Mouse (Mus musculus): Measurements from ENCODE around the gene Hist1h1d. TPM values are rescaled to one million over a fixed set of nuclear protein-coding genes. Genes with fewer than 3 reads are reported as not detected.

Gene Hist1h1d
- polyA plus RNA-seq (2012): 0.77 and 1.7 TPM in 2 replicates

DNA sequence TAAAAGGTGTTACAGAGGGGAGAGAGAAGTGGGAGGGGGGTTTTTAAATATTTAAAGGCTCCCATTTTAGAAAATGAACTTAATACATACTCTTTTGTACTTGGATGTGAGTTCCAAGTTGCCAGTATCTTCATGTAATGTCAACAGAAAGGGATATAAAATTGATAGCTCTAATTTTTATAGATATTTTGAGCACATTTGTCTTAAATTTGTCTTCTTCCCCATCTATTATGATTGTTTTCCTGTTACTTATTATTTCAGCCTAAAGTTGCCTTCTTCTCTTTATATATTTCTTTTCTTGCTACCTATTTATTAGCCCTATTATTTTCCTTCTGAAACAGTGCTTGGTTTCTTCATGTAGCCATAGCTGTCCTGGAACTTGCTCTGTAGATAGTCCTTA lies at the start of gene Hist1h1d:
Gene Hist1h1d (plus strand): TSS at position 301 of the 400 bp plus-strand sequence.

DNA sequence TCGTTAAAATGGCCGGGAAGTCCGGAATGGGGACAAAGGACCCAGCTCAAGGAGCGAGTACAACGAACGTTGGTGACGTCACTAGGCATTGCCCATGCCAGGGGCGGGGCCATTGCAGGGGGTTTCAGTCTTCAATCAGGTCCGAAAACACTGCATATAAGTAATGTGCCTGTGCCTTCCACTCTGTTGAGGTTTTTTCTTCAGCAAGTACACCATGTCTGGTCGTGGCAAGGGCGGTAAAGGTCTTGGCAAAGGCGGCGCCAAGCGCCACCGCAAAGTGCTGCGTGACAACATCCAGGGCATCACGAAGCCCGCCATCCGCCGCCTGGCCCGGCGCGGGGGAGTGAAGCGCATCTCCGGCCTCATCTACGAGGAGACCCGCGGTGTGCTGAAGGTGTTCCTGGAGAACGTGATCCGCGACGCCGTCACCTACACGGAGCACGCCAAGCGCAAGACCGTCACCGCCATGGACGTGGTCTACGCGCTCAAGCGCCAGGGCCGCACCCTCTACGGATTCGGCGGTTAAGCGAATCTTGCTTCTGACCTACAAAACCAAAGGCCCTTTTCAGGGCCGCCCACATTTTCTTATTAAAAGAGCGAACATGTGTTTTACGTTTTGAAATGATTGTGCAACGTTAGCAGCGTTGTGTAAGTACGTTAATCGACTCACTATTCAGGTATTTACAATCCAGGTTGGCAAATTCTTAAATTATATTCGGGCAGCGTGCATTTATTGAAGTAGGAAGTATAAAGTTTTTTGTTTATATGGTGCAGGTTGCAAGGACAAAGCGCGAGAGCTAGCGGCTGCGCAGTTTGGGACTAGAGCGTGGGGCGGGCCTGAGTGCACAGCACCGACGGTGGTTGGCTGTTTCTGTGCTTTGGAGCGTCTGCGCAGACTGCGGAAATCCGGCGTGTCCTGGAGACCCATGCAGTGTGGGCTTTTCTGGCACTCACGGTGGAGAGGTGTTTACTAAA lies 21.9 kb upstream of the Hist1h1d start, which contains the start of gene Hist1h4h:
Gene Hist1h4h (plus strand): TSS at position 150 of the 975 bp plus-strand sequence.

DNA sequence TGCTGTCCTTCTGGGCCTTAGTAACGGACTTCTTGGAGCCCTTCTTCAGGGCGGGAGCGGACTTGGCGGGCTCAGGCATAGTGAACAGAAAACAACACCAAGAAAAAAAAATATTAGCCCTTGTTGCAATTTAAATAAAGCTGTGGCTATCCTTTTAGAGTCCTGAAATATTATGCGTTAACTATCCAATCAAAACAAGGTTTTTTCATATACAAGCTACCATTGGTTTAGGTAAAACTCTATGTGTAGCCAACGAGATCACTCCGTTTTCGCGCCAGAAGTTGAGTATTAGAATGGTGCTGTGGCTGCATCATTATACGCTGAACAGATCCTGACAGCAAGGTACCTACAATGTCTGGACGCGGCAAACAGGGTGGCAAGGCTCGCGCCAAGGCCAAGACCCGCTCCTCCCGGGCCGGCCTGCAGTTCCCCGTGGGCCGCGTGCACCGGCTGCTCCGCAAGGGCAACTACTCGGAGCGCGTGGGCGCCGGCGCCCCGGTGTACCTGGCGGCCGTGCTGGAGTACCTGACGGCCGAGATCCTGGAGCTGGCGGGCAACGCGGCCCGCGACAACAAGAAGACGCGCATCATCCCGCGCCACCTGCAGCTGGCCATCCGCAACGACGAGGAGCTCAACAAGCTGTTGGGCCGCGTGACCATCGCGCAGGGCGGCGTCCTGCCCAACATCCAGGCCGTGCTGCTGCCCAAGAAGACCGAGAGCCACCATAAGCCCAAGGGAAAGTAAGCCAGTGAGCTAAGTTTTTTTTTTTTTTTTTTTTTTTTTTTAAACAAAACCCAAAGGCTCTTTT lies 19.3 kb upstream of the Hist1h1d start, which contains the start of gene Hist1h2af:
Gene Hist1h2af (plus strand): TSS at position 347 of the 808 bp plus-strand sequence.

DNA sequence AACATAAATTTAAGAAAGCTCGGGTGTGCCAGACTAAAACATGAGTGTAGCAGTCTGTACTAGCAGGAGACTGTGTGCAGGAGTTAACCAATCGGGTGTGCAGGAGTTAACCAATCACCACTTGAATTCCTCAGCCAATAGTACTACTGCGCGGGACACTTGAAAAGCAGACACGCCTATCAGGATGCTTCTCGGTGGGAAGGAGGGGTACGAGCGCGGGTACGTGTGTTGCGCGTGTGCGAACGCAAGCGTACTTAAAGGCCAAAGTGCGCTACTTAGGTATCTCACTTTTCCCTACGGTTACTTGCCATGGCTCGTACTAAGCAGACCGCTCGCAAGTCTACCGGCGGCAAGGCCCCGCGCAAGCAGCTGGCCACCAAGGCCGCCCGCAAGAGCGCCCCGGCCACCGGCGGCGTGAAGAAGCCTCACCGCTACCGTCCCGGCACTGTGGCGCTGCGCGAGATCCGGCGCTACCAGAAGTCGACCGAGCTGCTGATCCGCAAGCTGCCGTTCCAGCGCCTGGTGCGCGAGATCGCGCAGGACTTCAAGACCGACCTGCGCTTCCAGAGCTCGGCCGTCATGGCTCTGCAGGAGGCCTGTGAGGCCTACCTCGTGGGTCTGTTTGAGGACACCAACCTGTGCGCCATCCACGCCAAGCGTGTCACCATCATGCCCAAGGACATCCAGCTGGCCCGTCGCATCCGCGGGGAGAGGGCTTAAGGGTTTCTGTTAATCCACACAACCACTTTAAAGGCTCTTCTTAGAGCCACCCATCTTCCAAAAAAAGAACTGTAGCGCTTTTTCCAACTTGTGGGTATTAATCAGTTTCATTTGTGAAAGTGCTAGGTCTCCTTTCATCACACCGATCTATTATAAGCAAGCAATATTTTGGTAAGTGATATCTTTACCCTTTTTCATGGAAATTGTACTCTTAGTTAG lies 17.7 kb upstream of the Hist1h1d start, which contains the start of gene Hist1h3g:
Gene Hist1h3g (plus strand): TSS at position 286 of the 939 bp plus-strand sequence.

DNA sequence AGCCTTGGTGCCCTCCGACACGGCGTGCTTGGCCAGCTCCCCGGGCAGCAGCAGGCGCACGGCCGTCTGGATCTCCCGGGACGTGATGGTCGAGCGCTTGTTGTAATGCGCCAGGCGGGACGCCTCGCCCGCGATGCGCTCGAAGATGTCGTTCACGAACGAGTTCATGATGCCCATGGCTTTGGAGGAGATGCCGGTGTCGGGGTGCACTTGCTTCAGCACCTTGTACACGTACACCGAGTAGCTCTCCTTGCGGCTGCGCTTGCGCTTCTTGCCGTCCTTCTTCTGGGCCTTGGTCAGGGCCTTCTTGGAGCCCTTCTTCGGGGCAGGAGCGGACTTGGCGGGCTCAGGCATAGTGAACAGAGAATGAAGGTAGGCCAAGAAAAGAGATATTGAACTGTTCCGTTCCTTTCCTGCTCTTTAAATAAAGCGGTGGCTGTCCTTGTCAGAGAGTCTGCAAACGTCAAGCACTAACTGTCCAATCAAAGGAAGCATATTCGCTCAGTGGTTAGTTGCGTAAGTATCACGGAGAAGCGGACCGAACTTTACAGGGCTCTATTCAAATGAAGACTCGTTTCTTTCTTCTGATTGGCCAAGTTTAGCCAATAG lies 10.0 kb upstream of the Hist1h1d start, which contains the start of gene Hist1h2bh:
Gene Hist1h2bh (minus strand): TSS at position 394 of the 609 bp plus-strand sequence.

DNA sequence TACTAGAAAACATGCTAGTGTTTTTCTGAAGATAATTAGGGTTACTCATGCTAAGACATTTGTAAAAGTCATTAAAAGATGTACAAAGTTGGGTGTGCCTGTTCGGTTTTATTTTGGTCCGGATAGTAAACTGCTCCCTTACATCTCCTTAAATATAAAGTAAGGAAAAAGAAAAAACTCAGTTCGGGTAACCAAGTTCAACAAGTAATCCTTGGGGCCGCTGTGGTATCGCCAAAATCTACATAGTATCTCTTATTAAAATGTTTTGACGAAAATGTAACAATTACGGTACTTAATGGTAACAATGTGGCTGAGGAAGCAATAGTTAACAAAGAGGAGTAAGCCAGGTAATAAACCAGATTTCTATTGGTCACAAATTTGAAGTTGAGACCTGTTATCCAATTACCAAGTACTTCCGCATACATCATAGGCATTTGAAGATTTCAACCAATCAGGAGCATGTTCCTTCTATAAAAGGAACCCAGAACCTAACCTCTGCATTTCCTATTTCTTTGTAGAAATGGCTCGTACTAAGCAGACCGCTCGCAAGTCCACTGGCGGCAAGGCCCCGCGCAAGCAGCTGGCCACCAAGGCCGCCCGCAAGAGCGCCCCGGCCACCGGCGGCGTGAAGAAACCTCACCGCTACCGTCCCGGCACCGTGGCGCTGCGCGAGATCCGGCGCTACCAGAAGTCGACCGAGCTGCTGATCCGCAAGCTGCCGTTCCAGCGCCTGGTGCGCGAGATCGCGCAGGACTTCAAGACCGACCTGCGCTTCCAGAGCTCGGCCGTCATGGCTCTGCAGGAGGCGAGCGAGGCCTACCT lies 8.9 kb upstream of the Hist1h1d start, which contains the start of gene Hist1h3f:
Gene Hist1h3f (plus strand): TSS at position 88 of the 822 bp plus-strand sequence.

DNA sequence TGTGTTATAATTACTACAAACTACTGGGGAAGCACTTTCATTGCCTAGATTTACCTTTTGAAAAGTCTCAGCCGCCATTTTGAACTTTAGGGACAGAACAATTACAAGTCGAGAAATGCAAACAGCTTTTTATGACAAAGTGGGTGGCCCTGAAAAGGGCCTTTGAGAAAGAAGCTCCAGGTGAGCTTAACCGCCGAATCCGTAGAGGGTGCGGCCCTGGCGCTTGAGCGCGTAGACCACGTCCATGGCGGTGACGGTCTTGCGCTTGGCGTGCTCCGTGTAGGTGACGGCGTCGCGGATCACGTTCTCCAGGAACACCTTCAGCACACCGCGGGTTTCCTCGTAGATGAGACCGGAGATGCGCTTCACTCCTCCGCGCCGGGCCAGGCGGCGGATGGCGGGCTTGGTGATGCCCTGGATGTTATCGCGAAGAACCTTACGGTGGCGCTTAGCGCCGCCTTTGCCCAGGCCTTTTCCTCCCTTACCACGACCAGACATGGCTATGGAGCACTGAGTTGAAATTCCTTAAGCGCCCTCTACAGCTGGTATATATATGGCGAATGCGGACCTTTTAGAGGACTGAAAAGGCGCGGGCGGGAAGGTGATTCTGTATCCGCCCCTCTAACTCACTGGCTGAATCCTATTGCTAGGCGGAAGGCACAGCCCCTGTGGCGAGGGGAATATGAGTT lies 1.8 kb upstream of the Hist1h1d start, which contains the start of gene Hist1h4f:
Gene Hist1h4f (minus strand): TSS at position 503 of the 689 bp plus-strand sequence.

DNA sequence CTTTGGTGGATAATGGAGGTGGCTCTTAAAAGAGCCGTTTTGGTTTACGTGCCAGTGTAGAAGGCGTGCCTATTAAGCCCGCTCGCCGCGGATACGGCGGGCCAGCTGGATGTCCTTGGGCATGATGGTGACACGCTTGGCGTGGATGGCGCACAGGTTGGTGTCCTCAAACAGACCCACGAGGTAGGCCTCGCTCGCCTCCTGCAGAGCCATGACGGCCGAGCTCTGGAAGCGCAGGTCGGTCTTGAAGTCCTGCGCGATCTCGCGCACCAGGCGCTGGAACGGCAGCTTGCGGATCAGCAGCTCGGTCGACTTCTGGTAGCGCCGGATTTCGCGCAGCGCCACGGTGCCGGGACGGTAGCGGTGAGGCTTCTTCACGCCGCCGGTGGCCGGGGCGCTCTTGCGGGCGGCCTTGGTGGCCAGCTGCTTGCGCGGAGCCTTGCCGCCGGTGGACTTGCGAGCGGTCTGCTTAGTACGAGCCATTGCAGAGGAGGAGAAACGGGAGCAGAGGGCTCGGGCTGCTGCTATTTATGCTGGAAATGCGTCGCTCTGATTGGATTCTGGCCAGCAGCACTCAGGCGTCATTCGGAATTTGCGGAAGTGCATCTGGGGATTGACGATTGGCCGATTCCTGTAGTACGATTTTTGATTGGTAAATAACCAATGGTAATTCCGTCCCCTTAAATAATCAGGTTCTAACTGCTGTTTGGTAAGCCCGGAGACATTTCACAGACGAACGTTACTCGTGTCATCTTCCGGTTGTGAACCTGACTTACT lies 9.0 kb downstream of the Hist1h1d start, which contains the start of gene Hist1h3e:
Gene Hist1h3e (minus strand): TSS at position 487 of the 777 bp plus-strand sequence.

DNA sequence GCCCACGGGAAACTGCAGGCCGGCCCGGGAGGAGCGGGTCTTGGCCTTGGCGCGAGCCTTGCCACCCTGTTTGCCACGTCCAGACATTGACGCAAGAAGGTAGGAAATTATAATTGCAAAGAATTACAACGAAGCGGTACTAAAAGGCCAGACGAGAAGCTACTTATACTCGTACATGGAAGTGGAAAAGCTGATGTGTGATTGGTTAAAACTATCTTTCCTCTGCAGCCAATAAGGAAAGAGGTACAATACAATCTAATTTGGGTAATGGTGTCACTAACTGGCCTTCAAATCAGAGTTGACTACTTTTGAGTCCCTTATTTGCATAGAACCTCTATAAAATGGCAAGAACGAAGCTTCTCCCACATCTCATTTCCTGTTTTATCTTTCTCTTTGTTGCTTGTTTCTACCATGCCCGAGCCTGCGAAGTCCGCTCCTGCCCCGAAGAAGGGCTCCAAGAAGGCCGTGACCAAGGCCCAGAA lies 18.0 kb downstream of the Hist1h1d start, which contains the start of the genes Hist1h2ae and Hist1h2bg:
Gene Hist1h2ae (minus strand): TSS at position 199 of the 482 bp plus-strand sequence.
Gene Hist1h2bg (plus strand): TSS at position 375 of the 482 bp plus-strand sequence.

DNA sequence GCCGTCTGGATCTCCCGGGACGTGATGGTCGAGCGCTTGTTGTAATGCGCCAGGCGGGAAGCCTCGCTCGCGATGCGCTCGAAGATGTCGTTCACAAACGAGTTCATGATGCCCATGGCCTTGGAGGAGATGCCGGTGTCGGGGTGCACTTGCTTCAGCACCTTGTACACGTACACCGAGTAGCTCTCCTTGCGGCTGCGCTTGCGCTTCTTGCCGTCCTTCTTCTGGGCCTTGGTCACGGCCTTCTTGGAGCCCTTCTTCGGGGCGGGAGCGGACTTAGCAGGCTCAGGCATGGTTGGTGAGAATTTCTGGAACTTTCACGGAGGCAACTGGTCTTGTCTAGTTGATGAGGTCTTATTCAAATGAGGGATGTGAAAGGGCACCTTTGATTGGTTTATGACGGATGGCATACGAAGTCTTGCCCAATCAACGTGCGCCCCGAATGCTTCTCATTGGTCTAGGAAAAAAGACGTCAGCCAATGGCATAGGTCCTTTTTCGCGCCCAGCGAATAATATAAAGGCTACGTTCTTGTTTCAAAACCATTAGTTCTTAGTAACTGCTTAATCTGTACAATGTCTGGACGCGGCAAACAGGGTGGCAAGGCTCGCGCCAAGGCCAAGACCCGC lies 20.9 kb downstream of the Hist1h1d start, which contains the start of the genes Hist1h2bf and Hist1h2ad:
Gene Hist1h2bf (minus strand): TSS at position 299 of the 627 bp plus-strand sequence.
Gene Hist1h2ad (plus strand): TSS at position 484 of the 627 bp plus-strand sequence.

DNA sequence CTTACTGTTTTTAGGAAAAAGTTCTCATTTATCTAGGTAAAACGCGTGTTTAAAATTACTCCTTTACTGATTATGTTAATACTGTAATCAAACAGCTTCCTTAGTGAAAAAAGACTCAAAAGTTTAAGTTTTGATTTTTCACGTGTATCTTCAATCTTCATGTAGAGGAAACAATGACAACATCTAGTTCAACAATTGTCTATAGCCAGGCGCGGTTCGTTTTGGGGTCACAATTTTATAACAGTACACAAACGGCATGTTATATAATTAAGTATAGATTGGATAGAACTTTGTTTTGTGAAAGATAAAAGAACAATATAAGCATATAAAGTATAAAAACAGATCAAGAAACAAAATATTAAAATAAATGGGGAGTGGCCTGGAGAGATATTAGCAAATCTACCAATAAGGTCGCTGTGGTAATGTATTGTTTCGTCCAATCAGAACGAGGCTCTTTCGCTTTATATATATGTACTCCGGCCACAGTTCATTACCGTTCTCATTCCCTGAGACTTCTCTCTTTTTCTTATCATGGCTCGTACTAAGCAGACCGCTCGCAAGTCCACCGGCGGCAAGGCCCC lies 22.3 kb downstream of the Hist1h1d start, which contains the start of gene Hist1h3d:
Gene Hist1h3d (plus strand): TSS at position 493 of the 581 bp plus-strand sequence.

DNA sequence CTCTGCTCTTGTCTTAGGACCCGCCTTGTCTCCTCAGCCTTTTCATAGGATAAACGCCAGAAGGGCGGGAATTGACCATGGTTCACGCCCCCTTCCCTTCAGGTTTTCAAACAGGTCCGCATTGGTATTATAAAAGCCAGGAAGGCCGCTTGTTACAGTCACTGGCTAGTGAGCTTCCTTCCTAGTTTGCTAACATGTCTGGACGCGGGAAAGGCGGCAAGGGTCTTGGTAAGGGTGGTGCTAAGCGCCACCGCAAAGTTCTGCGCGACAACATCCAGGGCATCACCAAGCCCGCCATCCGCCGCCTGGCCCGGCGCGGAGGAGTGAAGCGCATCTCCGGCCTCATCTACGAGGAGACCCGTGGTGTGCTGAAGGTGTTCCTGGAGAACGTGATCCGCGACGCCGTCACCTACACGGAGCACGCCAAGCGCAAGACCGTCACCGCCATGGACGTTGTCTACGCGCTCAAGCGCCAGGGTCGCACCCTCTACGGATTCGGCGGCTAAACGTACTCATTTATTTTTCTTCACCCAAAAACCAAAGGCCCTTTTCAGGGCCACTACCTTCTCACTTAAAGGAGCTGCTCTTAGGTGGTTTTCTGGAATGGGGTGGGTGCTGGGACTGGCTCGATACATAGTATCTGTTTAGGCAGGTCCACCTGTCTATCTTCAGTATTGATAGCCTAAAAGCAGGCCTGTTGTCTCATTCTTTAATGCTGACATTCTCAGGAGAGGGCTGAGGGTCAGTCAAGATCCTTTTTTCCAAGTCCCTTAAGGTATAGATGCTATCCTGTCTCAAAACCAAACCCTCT lies 28.6 kb downstream of the Hist1h1d start, which contains the start of gene Hist1h4d:
Gene Hist1h4d (plus strand): TSS at position 191 of the 811 bp plus-strand sequence.

